Mouse (Mus musculus) G1E (cell line): Measurements from ENCODE around the gene Gm20661. TPM values are rescaled to one million over a fixed set of nuclear protein-coding genes. Genes with fewer than 3 reads are reported as not detected.

Experiments
- ATAC-seq: 2 replicates; pipeline ENCODE4 v1.8.0; 2016; ENCODE audit warnings: mild to moderate bottlenecking; ENCODE audit not compliant: insufficient number of reproducible peaks, poor library complexity, low FRiP score, severe bottlenecking; ENCODE audit errors: extremely low read depth
- DNase-seq: peaks from one replicate; pipeline ENCODE4 v3.0.0; 2012; ENCODE audit warnings: low spot score
- H3K27me3 ChIP-seq: 2 replicates; pipeline ENCODE4 v1.6.1; 2012; ENCODE audit warnings: mild to moderate bottlenecking, low read length, inconsistent platforms; ENCODE audit not compliant: insufficient read depth
- H3K36me3 ChIP-seq: replicated peaks from 2 replicates; pipeline ENCODE3; 2012; ENCODE audit warnings: mild to moderate bottlenecking, inconsistent platforms
- H3K4me1 ChIP-seq: 2 replicates; pipeline ENCODE4 v1.6.1; 2012; ENCODE audit warnings: low read depth, low read length, inconsistent platforms, mixed read lengths; ENCODE audit not compliant: insufficient read depth
- H3K4me3 ChIP-seq: 2 replicates; pipeline ENCODE4 v1.5.1; 2012; ENCODE audit warnings: low read depth, mild to moderate bottlenecking, inconsistent platforms, low read length, moderate library complexity, mixed read lengths
- H3K9me3 ChIP-seq: replicated peaks from 2 replicates; pipeline ENCODE4 v1.6.1; 2012; ENCODE audit warnings: inconsistent platforms
- CTCF ChIP-seq: IDR thresholded peaks from 2 replicates; pipeline ENCODE4 v1.5.1; 2012; ENCODE audit warnings: low read depth, low read length, inconsistent platforms, mixed read lengths
- GATA1 ChIP-seq: IDR thresholded peaks from 2 replicates; pipeline ENCODE4 v1.6.1; 2012; ENCODE audit warnings: borderline replicate concordance, low read length, inconsistent platforms, mixed read lengths
- GATA2 ChIP-seq: IDR thresholded peaks from 2 replicates; pipeline ENCODE4 v1.6.1; 2012; ENCODE audit warnings: low read depth, low read length, inconsistent platforms, borderline replicate concordance
- POLR2AphosphoS5 ChIP-seq: IDR thresholded peaks from 2 replicates; pipeline ENCODE4 v1.6.1; 2012; ENCODE audit warnings: low read depth, low read length, inconsistent platforms; ENCODE audit not compliant: insufficient replicate concordance
- TAL1 ChIP-seq: conservative IDR thresholded peaks from 2 replicates; pipeline ENCODE4 v1.6.1; 2012; ENCODE audit warnings: low read depth, low read length, inconsistent platforms, mixed read lengths
- polyA plus RNA-seq: library from polyadenylated mRNA; stranded (reverse); fragments of >175 nt; gene quantifications from 2 replicates; pipeline ENCODE4 v1.2.3, GENCODE M21; 2012
- total RNA-seq, 2 experiments: library from RNA; stranded (forward) in 1 of 2; stranded (reverse) in 1 of 2; fragments of 200-1000 nt in 1 of 2; fragments of >200 nt in 1 of 2; fragmentation: Nextera tagmentation in 1 of 2; gene quantifications; 2 replicates each; pipeline ENCODE4 v1.2.3; 2014 to 2017

Gene Gm20661
- total and polyA plus RNA-seq, 3 experiments: 0.15 to 1.8 (median 0.75) TPM

GRCm38 (mm10) chr9:107974491-107975171, 8.2 kb upstream of the Gm20661 start:
- Histone ChIP-seq H3K36me3 (peaks cover 77% of the 10 kb centered on the region), H3K4me3 (peak overlapping the region; percentile 45; the same call in 1 of the 2 replicates), H3K4me1 (peaks cover 91% of the 10 kb centered on the region), H3K27me3 (no peaks in the 10 kb centered on the region), H3K9me3 (no peaks in the 10 kb centered on the region)
- TF ChIP-seq TAL1 (no peak), CTCF (no peak), GATA1 (no peak), POLR2AphosphoS5 (no peak), GATA2 (no peak)
- ATAC-seq (peak; percentile 45), DNase-seq (peak; percentile 42)

GRCm38 (mm10) chr9:107975399-107976386, 7.2 kb upstream of the Gm20661 start, which contains the start of gene Uba7:
Gene Uba7, plus strand, starts transcription at chr9:107975505.
- H3K4me1 ChIP-seq: peaks cover 95% of the 10 kb centered on the region
- DNase-seq (peak; percentile 71), ATAC-seq (peak; percentile 59; the same call in 1 of the 2 replicates)
- H3K4me3 ChIP-seq: peak within 1 kb of the TSS; percentile 73
- H3K9me3 ChIP-seq: no peaks in the 10 kb centered on the region
- peaks cover 77% of the 10 kb centered on the region for H3K36me3 ChIP-seq
- TF ChIP-seq TAL1 (peak; percentile 66), GATA2 (no peak), GATA1 (no peak), CTCF (no peak), POLR2AphosphoS5 (no peak)
- no peaks in the 10 kb centered on the region for H3K27me3 ChIP-seq

- ATAC-seq (no peak), DNase-seq (no peak)
- Histone ChIP-seq H3K36me3 (peaks cover 77% of the 10 kb centered on the region), H3K4me1 (peaks cover 96% of the 10 kb centered on the region), H3K9me3 (no peaks in the 10 kb centered on the region), H3K4me3 (no peak overlapping the region), H3K27me3 (no peaks in the 10 kb centered on the region)
- TF ChIP-seq GATA1 (no peak), CTCF (no peak), POLR2AphosphoS5 (no peak), GATA2 (no peak), TAL1 (no peak)
Observed at GRCm38 (mm10) chr9:107978815-107979214, 4.0 kb upstream of the Gm20661 start.

- ATAC-seq (no peak), DNase-seq (no peak)
- no peaks in the 10 kb centered on the region for H3K9me3 ChIP-seq
- peak overlapping the region; percentile 83 for H3K4me3 ChIP-seq
- H3K36me3 ChIP-seq: peaks cover 81% of the 10 kb centered on the region
- no peak for TF ChIP-seq GATA2
- no peak for TF ChIP-seq GATA1
- TF ChIP-seq TAL1: no peak
- TF ChIP-seq CTCF: no peak
- TF ChIP-seq POLR2AphosphoS5: no peak
- no peaks in the 10 kb centered on the region for H3K27me3 ChIP-seq
- H3K4me1 ChIP-seq: peaks cover 93% of the 10 kb centered on the region
Observed at GRCm38 (mm10) chr9:107981684-107982605, 913 bp upstream of the Gm20661 start.

GRCm38 (mm10) chr9:107983421-107983890, 598 bp downstream of the Gm20661 start:
- DNase-seq (peak; percentile 62), ATAC-seq (peak; percentile 46)
- 0 out of 2 replicates have a peak, but pooled peaks have one; percentile 8 for TF ChIP-seq POLR2AphosphoS5
- TF ChIP-seq TAL1: no peak
- TF ChIP-seq GATA2: no peak
- peaks cover 66% of the 10 kb centered on the region for H3K36me3 ChIP-seq
- H3K27me3 ChIP-seq: no peaks in the 10 kb centered on the region
- H3K9me3 ChIP-seq: no peaks in the 10 kb centered on the region
- H3K4me1 ChIP-seq: peaks cover 87% of the 10 kb centered on the region
- H3K4me3 ChIP-seq: peak overlapping the region; percentile 83
